Mouse (Mus musculus) E14TG2a.4 (cell line): ENCODE results near the gene Mmp15.

ENCODE experiments used
- CTCF ChIP-seq: conservative IDR thresholded peaks from 2 replicates; pipeline ENCODE4 v1.5.1; 2014; ENCODE audit warnings: low read length
- NANOG ChIP-seq: IDR thresholded peaks from 2 replicates; pipeline ENCODE4 v1.6.1; 2014; ENCODE audit warnings: borderline replicate concordance, low read length, mixed read lengths
- POU5F1 ChIP-seq: IDR thresholded peaks from 2 replicates; pipeline ENCODE4 v1.6.1; 2014; ENCODE audit warnings: low read length, borderline replicate concordance

GRCm38 (mm10) chr8:95376309-95376999 lies 24.4 kb downstream of the Mmp15 start:
- TF ChIP-seq CTCF = no peak
- TF ChIP-seq NANOG = no peak
- TF ChIP-seq POU5F1 = no peak
